Mouse (Mus musculus) v-Abl transformed pro-B cells (cell line): ENCODE data around the gene Megf11.

Experiments used
- in situ Hi-C, 2 experiments: fragments of 400-800 bp; cut with MboI; formaldehyde crosslinking; loops; one replicate each; pipeline ENCODE4 v1.15.1; 2025; ENCODE audit not compliant: unreplicated experiment in 2 of 2

The Megf11 gene

DNA sequence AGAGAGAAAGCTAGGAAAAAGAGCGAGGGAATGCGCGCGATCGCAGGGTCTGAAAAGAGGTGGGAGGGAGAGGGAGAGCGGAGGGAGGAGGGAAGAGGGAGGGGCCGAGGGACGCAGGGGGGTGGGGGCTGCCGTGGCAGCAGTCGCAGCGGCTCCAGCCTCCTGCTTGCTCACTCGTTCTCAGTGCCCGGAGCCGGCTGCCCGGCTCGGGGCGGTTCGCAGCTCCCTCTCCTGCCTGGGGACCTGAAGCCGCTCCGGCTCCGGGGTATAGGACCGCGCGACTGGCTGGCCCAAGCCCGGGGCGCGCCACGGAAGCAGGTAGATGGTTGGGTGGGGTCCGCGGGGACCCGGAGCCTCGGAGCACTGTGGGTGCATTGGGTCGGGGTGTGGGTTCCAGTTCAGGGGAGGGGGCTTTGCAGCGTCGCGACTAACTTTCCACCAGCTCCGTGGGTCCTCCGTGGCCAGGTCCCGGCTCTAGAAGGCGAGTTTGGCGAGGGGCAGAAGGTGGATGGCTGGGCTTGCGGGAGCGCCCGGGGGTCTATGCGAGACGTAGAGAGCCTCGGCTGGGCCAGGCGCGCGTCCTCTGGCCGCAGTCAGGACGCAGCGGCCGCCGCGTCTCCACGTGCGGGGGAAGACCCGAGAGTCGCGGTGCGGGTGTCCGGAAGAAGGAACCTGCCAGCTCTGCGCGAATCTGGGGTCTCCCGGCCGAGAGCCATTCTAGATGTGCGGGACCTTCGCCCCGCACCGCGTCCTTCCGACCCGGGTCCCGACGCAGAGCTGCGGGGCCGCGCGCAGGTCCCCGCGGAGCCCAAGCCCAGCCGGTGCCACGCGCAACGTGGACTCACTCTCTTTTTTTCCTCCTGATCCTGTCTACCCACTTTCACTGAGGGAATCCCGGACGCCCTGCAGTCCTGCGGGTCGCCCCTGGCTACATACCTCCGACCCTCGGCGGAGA is at the start of gene Megf11:
Megf11 (plus strand) TSS at position 116 of the 955 bp plus-strand sequence.
- in situ Hi-C loops = loop anchor here (25.0 kb wide), 2 partner anchors 252 to 498 kb away; no protein-coding TSS in a partner anchor

DNA sequence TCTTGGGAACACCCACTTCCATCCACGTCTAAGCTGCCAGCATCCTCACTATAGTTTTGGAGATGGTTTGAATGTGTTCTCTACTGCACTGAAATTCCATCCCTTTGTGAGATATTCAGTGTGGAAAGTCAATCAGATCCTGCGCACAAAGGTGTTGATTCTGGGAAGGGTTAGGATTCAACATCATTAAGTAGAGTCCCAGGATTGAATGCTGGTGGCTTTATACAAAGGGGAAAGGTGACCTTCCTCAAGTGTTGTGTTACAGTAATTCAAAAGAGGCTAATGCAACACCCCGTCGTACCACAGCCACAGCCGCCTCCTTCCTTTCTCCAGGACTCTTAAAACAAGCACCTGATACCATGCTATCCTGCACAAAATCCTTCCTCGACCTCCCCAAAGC is 49.6 kb upstream of the Megf11 start:
- in situ Hi-C loops = no loop called here

DNA sequence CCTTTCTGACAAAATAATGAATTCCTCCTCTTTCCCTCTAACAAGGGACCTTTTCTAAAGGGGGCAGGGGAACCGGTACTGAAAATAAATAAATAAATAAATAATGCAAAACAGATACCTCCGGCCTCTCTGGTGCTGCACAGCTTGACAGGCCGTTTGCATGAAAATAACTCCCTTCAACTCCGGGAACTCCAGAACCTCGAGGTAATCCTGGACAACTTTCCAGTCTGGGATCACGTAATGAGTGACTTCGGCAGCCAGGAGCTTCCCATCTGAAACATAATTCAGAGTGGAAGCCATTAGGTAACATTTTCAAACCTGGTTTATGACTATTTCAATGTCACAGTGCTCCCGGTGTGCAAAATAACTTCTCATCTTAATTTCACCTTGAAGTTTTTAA is 46.1 kb upstream of the Megf11 start:
- in situ Hi-C loops = no loop called here

DNA sequence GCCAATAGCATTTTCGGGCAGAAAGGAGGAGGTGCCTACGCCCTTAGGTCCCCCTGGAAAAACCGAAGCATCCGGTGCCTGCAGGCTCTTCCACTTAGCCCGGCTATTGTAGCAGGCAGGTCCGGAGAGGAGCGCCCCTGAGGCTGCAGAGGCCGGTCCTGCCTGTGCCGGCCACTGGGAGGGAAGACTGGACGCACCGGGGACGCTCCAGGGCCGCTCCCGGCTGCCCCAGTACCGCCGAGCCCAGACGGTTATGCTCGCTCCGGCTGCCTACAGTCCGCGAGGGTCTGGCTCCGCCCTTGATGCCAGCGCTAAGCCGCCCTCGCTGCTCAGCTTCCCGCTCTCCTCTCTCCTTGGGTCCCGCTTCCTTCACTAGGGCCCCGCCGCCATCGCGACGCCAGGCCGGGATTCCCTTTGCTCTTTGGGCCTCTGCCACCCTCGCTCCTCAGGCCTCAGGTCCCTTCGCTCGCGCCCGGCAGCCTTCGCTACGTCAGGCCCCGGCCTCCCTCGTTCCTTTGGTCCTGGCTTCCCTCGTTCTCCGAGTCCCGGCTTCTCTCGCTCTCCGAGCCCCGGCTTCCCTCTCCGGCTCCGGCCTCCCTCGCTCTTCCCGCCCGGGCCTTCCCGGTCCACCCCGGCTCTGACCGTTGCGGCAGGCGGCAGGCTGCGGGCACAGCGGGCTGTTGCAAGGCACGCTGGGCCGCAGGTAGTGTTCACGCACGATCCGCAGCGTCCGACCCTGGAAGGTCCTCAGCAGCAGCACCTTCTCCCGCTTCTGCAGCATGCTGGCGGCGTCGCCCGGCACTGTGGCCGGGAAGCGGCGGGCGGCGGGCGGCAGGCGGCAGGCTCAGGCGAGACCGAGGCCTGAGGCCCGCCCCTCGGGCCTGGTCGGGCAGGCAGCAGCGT is 44.8 kb upstream of the Megf11 start:
- in situ Hi-C loops = loop anchor here in 1 of 2 experiments (10.0 kb wide), 3 partner anchors 404 to 594 kb away; no protein-coding TSS in a partner anchor

DNA sequence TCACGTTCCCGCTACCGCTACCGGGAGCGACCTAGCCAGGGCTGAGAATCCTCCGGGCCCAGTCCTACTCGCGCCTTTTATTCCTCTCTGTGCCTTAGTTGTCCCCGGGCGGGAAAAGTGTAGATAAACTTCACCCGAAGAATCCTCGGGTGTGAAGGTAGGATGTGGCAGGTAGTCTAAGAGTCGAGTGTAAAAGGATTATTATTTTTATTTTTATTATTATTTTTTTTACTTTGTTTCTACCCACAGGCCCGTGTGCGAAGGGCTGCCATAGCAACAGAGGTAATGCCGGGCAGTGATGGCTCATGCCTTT is 44.2 kb upstream of the Megf11 start, which contains the start of gene Dis3l:
Dis3l (minus strand) TSS at position 35 of the 313 bp plus-strand sequence.
- in situ Hi-C loops = loop anchor here in 1 of 2 experiments (10.0 kb wide), 3 partner anchors 404 to 594 kb away; no protein-coding TSS in a partner anchor

DNA sequence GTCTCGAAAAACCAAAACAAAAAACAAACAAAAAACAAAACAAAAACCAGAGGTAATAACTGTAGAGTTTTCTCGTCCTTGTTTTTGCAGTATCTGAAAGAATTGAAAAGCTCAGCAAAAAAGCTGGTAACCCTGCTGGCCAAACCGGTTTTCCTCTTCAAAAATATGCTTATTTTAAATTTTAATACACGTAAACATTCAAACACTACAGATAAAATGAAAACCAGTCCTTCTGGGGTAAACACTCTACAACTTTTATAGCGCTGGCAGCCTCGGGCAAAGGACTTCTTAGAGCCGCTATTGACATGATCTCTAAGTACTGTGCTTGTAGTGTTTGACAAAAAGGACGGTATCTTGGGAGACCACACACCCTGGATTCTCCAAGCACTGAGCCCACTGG is 43.8 kb upstream of the Megf11 start:
- in situ Hi-C loops = loop anchor here in 1 of 2 experiments (10.0 kb wide), 3 partner anchors 403 to 593 kb away; no protein-coding TSS in a partner anchor

DNA sequence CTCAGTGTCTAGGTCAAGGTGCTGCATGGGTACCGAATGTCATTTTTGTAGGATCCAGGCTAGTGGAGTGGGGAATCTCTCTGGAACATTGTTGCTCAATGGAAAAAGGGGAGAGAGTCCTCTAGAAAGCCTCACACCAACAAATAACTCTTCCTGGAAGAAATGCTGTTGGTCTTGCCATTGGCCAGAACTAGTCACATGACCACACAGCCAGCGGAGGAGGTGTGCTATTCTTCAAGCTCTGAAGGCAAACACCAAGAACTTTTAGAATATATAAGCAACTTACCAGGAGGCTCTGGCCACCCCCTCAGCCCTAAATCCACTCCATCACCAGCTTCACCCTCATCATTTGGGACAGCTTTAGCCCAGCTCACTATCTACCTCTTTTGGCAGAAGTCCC is 41.8 kb upstream of the Megf11 start:
- in situ Hi-C loops = loop anchor here in 1 of 2 experiments (10.0 kb wide), 3 partner anchors 401 to 591 kb away; no protein-coding TSS in a partner anchor

DNA sequence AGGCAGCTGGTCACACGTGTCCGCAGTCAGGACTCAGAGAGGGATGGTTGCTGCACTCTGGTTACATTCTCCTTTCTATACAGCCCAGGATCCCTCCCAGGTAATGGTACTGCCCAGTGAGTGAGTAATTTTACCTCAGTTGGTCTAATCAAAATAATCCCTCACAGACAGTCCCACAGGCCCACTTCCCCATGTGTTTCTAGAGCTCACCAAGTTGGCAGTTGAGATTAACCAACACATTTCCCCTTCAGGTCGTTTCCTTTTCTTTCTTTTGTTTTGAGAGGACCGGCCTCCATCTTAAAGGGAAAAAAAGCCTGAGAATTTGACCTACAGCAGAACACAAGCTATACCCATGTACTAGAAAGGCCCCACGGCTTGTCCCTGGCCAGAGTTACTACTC is 39.5 kb upstream of the Megf11 start:
- in situ Hi-C loops = loop anchor here (5.0 to 10.0 kb wide), 5 partner anchors 69 to 611 kb away; no protein-coding TSS in a partner anchor

DNA sequence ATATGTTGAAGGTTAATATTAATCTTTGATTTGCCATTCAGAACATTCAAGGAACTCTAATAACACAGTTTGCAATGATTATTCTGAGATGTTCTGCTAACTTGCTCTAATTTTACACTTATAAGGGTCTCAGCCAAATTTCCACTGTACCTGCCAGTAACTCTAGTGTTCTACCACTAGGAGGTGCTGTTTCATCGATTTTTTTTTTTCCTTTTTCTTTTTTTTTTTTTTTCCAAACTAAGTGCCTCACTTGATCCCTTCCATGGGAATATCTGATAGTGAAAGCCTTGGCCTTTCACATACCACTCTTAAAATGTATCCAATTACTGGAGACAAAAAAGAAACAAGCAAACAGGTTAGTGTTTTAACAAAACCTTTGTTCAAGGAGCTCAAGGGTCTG is 38.0 kb upstream of the Megf11 start:
- in situ Hi-C loops = loop anchor here (5.0 to 10.0 kb wide), 5 partner anchors 70 to 610 kb away; no protein-coding TSS in a partner anchor

DNA sequence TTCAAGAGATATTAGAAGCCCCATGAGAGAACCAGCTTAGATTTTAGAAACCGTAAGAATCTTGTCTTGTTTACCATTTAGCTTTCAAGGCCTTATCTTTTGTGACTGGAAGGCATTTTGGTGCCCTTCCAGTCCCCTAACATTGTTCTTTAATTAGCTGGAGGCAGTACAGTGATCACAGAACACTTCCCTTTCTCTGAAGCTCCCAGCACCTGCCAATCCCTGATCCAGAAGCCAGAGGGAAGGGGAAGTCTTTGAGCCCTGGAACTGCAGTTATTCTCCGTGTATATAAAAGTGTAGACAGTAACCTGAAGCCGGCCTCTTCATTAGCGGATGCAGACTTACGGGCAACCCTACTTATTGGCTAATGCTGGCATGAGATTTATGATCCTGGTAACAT is 35.9 kb upstream of the Megf11 start:
- in situ Hi-C loops = loop anchor here (5.0 to 10.0 kb wide), 5 partner anchors 72 to 608 kb away; no protein-coding TSS in a partner anchor

DNA sequence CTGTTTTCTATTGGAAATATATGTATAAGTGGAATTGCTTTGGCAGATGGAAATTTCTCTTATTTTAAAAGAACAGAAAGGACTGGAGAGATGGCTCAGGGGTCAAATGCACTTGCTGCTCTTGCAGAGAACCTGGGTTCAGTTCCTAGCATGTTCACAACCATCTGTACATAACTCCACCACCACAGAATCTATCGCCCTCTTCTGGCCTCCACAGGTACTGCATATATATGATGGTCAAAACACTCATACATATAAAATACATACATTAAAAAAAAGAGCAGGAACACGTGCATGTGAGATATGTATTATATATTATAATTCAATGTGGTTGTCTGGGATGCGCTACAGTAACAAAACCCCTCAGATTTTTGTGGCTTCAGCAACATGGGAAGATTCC is 34.2 kb upstream of the Megf11 start:
- in situ Hi-C loops = no loop called here

DNA sequence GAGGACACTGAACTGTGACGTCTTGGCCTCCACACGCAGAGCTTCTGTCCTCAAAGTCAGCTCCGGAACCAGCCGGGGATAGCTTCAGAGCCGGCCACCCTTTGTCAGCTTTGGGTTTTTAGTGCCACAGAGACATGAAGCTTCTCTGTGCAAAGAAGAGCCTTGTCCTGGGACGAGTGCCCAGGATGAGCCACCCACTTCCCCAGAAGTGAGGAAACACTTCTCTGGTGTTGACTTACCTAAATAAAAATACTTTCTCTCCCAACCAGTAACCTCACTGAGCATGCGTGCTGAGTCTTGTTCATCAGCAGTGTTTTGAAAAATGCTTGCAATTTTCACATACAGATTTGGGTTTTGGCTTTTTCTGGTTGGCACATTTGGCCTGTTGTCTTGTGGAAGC is 29.8 kb upstream of the Megf11 start:
- in situ Hi-C loops = no loop called here

DNA sequence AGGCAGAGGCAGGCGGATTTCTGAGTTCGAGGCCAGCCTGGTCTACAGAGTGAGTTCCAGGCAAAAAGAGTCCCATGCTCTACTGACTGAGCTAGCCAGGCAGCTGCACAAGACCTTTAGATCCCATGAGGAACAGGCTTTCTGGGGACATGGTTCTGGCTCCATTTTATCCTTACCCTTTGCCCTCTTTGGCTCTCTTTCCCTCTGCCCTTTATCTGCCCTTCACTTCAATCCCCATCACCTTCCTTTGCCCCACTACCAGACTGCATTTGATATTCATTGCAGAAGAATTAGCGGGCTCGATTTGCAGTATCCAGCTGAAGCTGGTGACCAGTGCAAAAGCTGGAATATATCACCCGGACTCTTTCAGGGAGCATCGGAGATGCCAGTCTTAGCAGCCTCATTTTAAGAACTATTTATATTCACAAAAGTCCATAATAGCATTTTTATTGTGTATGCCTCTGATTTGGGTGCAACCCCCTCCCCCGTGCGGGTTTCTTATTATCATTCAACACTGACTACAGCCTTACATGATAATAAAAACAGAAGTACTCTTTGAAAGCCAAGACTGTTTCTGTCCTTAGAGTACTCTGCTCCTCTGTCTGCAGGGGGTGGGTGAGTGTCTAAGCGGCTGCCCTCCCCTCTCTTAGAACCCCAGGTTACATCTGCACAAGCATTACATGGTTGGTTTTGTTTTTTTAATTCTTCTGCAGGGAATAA is 24.0 kb upstream of the Megf11 start:
- in situ Hi-C loops = no loop called here

DNA sequence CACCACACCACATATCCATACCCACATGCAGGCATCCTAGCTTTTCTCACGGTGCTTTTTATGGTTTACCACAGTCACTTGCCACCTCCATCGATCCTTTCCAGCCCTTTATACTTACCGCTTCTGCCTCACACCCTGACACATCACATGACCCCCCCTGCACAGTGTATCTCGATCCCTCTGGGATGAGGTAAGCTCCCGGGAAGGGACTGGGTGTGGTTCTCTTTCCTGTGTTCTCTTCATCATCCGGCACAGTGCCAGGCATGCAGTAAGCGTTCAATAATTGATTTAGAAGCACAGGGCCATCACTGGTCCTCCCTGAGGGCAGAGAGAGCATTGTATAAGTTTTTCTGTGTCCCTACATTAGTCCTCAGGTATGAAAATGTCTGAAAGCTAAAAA is 15.6 kb upstream of the Megf11 start:
- in situ Hi-C loops = no loop called here

DNA sequence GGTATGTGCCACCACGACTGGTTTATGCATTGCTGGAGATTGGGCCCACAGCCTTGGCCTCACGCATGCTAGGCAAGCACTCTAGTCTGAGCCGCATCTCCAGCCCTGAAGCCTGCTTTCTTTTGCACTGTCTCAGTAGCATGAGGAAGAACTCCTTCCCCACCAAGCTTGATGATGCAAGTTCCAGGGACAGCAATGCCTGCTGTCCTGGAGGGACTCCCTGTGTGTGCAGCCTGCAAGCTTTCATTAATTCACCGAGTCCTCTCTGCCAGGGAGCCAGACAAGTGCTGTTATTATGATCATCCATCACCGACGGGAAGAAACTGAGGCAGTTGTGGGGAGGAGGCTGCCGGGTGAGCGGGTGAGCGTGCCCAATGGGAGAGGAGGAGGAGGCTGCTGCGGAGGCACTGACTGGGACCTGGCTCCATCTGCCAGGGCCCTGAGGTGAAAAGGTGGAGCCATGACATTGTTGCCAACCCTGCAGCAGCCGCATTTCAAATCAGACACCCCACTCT is 14.1 kb upstream of the Megf11 start:
- in situ Hi-C loops = no loop called here

DNA sequence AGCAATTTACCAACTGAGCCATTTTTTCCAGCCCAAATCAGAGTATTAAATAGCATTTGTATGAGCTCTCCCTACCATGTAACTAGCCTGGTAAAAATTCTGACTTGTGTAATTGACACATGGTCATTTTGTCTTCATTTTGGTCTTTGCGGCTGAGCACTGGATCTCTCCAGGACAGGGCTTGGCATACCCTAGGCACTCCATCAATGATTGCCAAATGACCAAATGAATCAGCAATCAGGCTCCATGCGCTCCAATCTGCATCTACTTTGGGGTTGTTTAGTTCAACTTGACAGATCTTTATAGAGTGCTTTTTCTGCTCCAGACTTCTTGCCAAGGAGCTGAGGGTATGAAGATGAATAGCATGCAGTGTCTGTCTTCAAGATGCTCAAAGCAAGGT is 9.0 kb upstream of the Megf11 start:
- in situ Hi-C loops = loop anchor here (25.0 kb wide), 2 partner anchors 261 to 489 kb away; no protein-coding TSS in a partner anchor

DNA sequence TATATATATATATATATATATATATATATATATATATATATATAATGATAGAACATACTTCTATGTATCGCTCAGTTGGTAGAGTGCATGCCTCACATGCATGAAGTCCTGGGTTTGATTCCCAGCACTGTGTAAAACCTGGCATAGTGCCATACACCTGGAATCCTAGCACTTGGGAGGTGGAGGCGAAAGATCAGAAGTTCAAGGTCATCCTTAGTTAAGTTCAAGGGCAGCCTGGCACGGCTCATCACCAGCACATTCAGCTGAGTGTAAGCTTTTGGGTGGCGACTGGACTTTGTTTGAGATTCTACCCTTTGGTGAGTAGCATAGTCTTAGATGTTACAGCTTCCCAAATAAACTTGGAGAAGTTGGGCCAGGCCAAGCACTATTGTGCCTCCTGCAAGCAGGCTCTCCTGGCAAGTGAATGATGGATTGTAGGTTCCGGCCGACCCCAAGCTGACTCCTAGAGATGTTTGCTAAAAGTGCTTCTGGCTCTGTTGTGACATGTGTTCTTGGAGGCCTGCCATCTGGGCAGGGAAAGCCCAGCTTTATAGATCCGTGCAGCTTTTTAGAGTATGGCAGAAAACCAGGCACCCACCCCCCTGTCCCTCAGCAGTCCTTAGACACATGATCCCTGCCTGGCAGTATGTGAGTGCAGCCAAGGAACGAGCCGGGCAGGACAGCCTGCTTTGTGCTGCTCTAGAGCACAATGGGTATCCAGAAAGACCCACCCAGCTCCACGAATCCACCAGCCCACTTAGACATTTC is 2.2 kb upstream of the Megf11 start:
- in situ Hi-C loops = loop anchor here (25.0 kb wide), 2 partner anchors 254 to 496 kb away; no protein-coding TSS in a partner anchor

DNA sequence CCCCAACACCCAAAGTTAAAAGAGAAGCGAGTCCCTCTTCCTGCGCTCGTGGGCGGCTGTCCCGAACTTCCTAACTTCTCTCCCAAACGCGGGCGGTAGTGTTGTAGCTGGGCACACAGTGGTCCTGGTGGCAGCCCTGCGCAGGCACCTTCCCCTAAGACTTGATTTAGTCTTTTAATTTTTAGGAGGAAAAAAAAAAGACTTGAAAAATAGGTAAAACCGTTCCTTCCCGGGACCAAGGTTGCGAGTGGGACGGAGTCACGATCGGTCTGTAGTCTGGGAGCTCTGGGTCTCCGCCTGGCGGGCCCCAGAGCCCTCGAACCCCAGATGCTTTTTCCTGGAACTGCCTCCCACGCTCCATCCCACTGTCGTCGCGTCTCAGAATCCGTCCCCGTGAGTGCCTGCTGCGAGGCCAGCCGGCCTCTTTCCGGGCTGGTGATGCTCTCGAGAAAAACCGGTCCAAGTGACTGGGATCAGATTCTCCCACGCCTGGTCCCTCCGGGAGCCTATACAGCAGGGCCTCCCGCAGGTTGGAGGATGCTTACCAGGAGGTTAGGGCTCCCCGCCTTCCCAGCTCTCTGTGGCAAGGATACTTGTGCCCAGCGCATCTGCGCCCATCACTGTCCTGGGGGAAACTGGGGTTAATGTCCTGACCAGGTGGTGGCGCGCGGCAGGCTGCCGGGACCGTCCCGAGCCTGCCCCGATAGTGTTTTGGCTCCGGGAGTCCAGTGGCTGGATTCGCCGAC is 1.2 kb downstream of the Megf11 start:
- in situ Hi-C loops = loop anchor here (25.0 kb wide), 2 partner anchors 251 to 499 kb away; no protein-coding TSS in a partner anchor
